Mouse (Mus musculus): ENCODE data around the gene Hhex.

Hhex gene

GRCm38 (mm10) chr19:37455528-37455927 lies 20.9 kb downstream of the Hhex start:
- no peak for DNase-seq

GRCm38 (mm10) chr19:37455961-37456360 lies 21.4 kb downstream of the Hhex start:
- DNase-seq, result no peak

GRCm38 (mm10) chr19:37458013-37458412 lies 23.4 kb downstream of the Hhex start:
- no peak for DNase-seq

DNA sequence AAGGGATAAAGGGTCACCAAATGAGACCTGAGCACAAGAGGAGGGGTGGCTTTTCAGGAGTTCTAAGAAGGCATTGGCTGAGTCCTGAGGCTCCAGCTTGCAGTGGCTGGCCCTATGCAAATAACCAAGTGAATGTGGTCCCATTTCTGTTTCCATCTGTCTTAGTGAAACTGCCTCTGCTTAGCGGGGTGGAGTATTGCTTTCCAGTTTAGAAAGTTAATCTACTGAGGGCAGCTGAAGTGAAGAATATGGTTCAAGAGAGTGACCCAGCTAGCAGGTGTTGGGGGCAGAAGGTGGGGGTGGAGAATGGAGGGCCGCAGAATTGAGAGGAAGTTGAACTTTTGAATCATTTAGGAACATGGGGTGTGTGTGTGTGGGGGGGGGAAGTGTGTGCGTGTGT lies 31.8 kb downstream of the Hhex start:
- DNase-seq, result no peak

- DNase-seq, result no peak
Observed at GRCm38 (mm10) chr19:37466978-37467377, 32.4 kb downstream of the Hhex start.

GRCm38 (mm10) chr19:37468841-37469566 lies 34.4 kb downstream of the Hhex start:
- no peak for DNase-seq

GRCm38 (mm10) chr19:37471680-37472079 lies 37.1 kb downstream of the Hhex start:
- no peak for DNase-seq

DNA sequence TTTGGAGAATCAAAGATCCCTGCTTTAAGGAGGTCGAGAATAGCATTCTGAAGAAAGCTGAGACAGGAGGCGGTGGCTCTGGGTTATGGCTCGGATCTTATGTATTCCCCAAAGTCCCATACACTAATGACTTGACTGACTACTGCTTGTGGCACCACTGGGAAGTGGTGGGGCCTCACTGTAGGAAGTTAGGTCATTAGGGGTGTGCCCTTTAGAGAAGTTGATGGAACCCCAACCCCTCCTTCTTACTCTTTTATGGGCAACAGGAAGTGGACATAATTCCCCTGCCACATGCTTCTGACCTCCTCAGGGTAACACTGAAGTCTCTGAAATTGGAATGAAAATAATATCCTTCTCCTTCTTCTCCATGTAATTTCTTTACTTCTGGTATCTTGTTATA lies 38.0 kb downstream of the Hhex start:
- DNase-seq, result no peak

GRCm38 (mm10) chr19:37481704-37482103 lies 47.1 kb downstream of the Hhex start:
- no peak for DNase-seq

DNA sequence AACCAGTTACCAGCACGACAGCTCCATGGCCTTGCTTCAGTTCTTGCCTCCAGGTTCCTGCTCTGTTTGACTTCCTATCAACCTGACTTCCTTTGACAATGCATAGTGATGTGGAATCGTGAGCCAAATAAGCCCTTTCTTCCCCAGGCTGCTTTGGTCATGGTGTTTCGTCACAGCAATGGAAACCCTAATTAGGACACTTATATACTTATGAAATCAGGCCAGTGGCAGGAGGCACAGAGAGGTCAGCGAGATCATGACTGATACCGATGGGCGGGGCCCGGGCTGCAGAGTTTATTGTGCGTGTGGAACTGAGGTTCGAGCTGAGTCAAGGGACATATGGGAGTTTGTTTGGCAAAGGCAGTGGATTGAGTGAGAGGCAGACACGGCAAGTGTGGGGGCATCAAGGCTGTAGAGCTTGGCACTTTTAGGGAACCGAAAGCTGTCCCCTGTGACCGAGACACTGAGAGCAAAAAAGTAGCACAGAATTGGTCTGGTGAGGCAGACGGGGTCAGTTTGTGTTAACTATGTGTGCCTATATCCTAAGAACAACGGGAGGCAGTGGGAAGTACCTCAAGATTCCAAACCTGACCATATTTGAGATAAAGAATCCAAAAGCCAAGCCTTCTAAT lies 48.1 kb downstream of the Hhex start:
- no peak for DNase-seq

DNA sequence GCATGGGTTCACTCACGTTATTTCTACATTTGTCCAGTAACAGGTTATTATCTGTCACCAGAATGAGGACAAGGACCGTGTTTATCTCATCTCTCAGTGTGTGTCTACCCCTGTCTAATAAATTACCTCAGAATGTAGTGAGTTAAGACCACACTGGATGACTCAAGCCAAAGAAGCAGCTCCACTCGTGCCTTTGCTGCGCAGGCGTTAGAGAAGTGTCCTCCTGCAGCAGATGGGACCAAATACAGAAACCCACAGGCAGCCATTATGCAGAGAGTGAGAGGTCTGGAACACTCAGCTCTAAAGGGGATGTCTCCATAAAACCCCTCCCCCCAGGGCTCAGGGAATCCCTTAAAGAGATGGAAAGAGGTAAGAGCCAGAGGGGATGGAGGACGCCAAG lies 50.2 kb downstream of the Hhex start:
- DNase-seq, result no peak

GRCm38 (mm10) chr19:37486801-37487200 lies 52.2 kb downstream of the Hhex start:
- DNase-seq, result no peak

DNA sequence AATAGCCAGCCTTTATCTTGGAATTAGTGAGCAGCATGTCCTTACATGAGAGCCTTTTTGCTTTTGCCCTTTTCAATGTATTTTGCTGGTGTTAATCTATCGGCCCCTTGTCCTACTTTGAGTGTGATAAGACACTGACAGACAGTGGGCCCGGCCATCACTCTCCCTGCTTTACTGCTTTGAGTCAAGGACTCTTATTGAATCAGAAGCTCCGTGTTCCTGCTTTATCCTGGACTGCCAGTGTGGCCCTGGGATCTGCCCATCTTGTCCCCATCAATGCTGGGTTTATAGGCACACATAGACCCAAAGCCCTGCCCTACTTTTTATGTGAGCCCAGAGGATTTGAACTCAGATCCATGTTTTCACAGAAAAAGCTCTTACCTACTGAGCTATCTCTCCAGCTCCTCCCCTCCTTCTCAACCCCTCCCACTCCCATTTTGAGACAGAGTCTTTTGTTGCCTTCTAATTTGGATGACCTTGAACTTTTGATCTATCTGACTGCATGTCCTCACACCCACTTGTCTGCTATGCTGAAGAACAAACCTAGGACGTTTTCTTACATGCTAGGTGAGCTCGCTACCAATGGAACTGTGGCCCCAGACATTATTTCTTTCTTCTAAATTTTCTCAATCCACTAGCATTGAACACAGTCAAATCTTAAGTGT lies 53.3 kb downstream of the Hhex start:
- DNase-seq, result no peak

- no peak for DNase-seq
Observed at GRCm38 (mm10) chr19:37488608-37489262, 54.1 kb downstream of the Hhex start.
